Mouse (Mus musculus) heart, adult 2 months (tissue): ENCODE measurements around the gene 2010109A12Rik. TPM values are rescaled to one million over a fixed set of nuclear protein-coding genes. Genes with fewer than 3 reads are reported as not detected.

Experiments used
- DNase-seq, 2 experiments: peaks; one replicate each; pipeline ENCODE4 v3.0.0; 2021
- H3K27ac ChIP-seq: fragments of 200-600 bp; 2 replicates; pipeline ENCODE4 v1.8.1; 2022
- H3K27me3 ChIP-seq: fragments of 200-500 bp; 2 replicates; pipeline ENCODE4 v1.6.1; 2012; ENCODE audit warnings: mild to moderate bottlenecking, low read length, inconsistent platforms, mixed read lengths; ENCODE audit not compliant: control insufficient read depth, insufficient read depth
- H3K36me3 ChIP-seq: fragments of 200-500 bp; 2 replicates; pipeline ENCODE4 v1.6.1; 2012; ENCODE audit warnings: low read length, inconsistent platforms; ENCODE audit not compliant: control insufficient read depth, insufficient read depth
- H3K4me1 ChIP-seq: fragments of 200-500 bp; 2 replicates; pipeline ENCODE4 v1.6.1; 2011; ENCODE audit warnings: low read length; ENCODE audit not compliant: control insufficient read depth, insufficient read depth
- H3K4me3 ChIP-seq: fragments of 200-600 bp; 2 replicates; pipeline ENCODE4 v1.8.1; 2022
- H3K79me2 ChIP-seq: fragments of 200-500 bp; replicated peaks from 2 replicates; pipeline ENCODE4 v1.6.1; 2012; ENCODE audit warnings: mild to moderate bottlenecking, inconsistent platforms, low read length, moderate library complexity, mixed read lengths; ENCODE audit not compliant: control insufficient read depth, insufficient read depth
- H3K9ac ChIP-seq: fragments of 200-500 bp; 2 replicates; pipeline ENCODE4 v1.6.1; 2012; ENCODE audit warnings: low read depth, mild to moderate bottlenecking, control low read depth, inconsistent platforms, low read length, mixed read lengths
- CTCF ChIP-seq: fragments of 200-600 bp; IDR thresholded peaks from 2 replicates; pipeline ENCODE4 v1.8.1; 2022; ENCODE audit warnings: antibody characterized with exemption, mild to moderate bottlenecking, moderate library complexity
- EP300 ChIP-seq: fragments of 200-500 bp; IDR thresholded peaks from 2 replicates; pipeline ENCODE4 v1.6.1; 2011; ENCODE audit warnings: low read depth, low read length, control low read depth; ENCODE audit not compliant: insufficient read depth
- POLR2A ChIP-seq: fragments of 200-500 bp; IDR thresholded peaks from 2 replicates; pipeline ENCODE4 v1.6.1; 2011; ENCODE audit warnings: mild to moderate bottlenecking, low read depth, low read length, control low read depth; ENCODE audit not compliant: insufficient read depth
- WGBS: fragments of 180-500 bp; shearing (Covaris S2); methylation state at CpG from one replicate; pipeline ENCODE4 v1.1.7; 2018; 5-methylcytosine and 5-hydroxymethylcytosine counted together
- intact Hi-C: fragments of 180-260 bp; cut with DNase I; formaldehyde crosslinking; loops from one replicate; pipeline ENCODE4 v1.15.1; 2025
- polyA plus RNA-seq: library from polyadenylated mRNA; depleted of rRNA; stranded (reverse); fragments of >200 nt; gene quantifications from 2 replicates; pipeline ENCODE4 v1.2.3, GENCODE M21; 2012
- total RNA-seq, 2 experiments: library from RNA; stranded (reverse); gene quantifications; 2 replicates each; pipeline ENCODE4 v1.2.3; 2021

The 2010109A12Rik gene
- total and polyA plus RNA-seq, 3 experiments = 0.57 to 0.59 TPM; not detected in 1

DNA sequence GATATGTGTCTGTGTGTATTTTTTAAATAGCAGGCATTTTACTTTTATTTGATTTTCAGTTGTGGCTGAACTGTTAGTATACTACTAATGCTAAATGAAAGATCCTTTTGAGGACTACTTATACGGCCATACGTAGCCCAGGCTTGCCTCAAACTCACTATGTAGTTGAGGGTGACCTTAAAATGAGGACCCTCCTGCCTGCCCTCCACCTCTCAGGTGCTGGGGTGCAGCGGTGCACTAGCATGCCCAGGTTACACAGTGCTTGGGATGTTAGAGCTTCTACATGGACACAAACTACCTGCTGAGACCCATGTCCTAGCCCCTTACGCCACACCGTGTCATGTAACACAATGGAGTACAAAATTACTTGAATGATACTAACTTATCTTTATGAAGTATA lies 15.9 kb upstream of the 2010109A12Rik start:
- no peaks in the 10 kb centered on the region for H3K27me3 ChIP-seq
- H3K4me3 ChIP-seq = no peak overlapping the region
- no peak overlapping the region for H3K9ac ChIP-seq
- 94% methylated on average over 5 of the region's 5 CpGs for WGBS
- intact Hi-C loops = no loop called here
- no peak for DNase-seq
- H3K36me3 ChIP-seq = peaks cover 16% of the 10 kb centered on the region
- no peaks in the 10 kb centered on the region; the same call in 1 of the 2 replicates for H3K79me2 ChIP-seq
- no peak overlapping the region for H3K27ac ChIP-seq
- no peak for TF ChIP-seq POLR2A
- TF ChIP-seq EP300 = no peak
- no peak for TF ChIP-seq CTCF
- no peaks in the 10 kb centered on the region; the same call in 1 of the 2 replicates for H3K4me1 ChIP-seq

DNA sequence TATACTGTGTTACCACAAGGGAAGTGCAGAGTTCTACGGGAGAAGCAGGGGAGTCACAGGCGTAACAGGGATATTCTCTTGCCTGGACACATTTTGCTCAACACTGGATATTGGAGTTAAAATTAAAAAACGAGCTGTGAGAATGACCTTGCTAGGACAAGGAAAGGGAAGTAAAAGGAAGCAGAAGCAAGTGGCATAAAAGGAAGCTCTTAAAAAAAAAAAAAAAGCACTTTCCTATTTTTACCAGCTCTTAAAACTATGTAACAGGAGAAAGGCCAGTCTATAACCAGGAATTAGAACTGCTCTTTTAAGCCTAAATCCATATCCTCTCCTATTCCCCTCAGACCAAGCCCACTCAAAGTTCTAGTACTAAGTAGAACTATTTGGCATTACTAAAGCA lies 8.1 kb upstream of the 2010109A12Rik start:
- WGBS = 48% methylated on average over 3 of the region's 3 CpGs
- H3K4me3 ChIP-seq = no peak overlapping the region
- no peaks in the 10 kb centered on the region; the same call in 1 of the 2 replicates for H3K79me2 ChIP-seq
- H3K4me1 ChIP-seq = peaks cover 5% of the 10 kb centered on the region
- intact Hi-C loops = no loop called here
- no peak for TF ChIP-seq POLR2A
- no peak for TF ChIP-seq EP300
- TF ChIP-seq CTCF = no peak
- no peaks in the 10 kb centered on the region for H3K27me3 ChIP-seq
- no peak overlapping the region for H3K9ac ChIP-seq
- peaks cover 27% of the 10 kb centered on the region for H3K36me3 ChIP-seq
- DNase-seq = no peak
- no peak overlapping the region for H3K27ac ChIP-seq

DNA sequence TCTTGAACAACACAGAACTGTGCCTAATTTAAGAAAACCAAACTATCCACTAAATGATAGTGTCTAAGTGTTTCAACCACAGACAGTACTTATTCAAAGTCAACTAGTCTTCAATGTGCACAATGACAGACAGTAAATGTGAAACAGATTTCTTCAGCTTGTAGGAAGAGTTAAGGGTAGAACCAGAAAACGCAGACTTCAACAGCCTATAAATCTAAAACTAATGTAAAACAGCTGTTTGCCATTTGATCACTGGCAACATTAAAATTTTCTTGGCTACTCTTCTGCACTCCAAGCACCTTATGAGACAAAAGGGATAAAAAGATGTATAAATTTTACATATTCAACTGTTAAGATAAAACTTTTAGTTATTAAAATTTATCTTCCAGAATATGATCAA lies 5.1 kb upstream of the 2010109A12Rik start:
- no peak overlapping the region for H3K27ac ChIP-seq
- H3K9ac ChIP-seq = no peak overlapping the region
- peaks cover 32% of the 10 kb centered on the region for H3K36me3 ChIP-seq
- intact Hi-C loops = no loop called here
- TF ChIP-seq POLR2A (no peak), EP300 (no peak), CTCF (no peak)
- no peaks in the 10 kb centered on the region for H3K27me3 ChIP-seq
- H3K4me1 ChIP-seq = peaks cover 6% of the 10 kb centered on the region
- no peaks in the 10 kb centered on the region; the same call in none of the 2 replicates for H3K79me2 ChIP-seq
- 75% methylated on average over 1 of the region's 1 CpGs for WGBS
- H3K4me3 ChIP-seq = no peak overlapping the region
- no peak for DNase-seq

DNA sequence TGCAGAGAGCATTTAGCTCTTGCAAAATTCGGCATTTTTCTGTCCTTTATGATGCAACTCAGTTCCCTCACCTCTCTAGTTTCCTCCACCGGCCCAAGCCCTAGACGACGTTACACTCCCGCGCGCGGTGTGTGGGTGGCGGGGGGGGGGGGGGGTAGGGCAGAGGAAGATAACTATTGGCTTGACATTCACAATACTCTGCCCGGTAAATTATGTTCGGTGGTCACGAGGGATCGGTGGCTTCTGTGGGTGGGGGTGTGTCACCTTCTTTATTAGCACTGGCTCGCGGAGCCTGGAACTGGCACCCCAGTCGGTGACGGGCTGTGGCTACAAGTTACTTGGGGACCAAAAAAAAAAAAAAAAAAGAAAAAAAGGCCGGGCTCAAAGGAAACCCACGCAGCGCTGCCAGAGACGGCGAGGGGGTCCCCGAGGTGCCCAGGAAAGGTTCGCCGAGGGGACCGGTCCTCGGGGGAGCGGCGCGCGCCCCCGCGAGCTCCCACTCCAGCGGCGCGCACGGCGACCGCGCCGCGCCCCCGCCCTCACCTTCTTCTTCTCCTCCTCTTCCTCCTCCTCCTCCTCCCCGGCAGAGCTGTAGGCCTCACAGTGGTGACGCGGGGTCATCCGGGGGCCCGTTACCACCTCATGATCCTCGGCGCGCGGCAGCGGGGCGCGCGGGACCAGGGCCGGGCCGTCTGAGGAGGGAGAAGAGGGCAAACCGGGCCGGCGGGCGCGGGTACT lies 778 bp upstream of the 2010109A12Rik start:
- H3K9ac ChIP-seq = peak overlapping the region; percentile 99
- H3K27ac ChIP-seq = peak overlapping the region; percentile 100
- intact Hi-C loops = loop anchor here (1.0 kb wide), 1 partner anchor 62 kb away; the partner anchor contains the start of gene Ccng2
- peak overlapping the region; percentile 77 for H3K4me3 ChIP-seq
- under 1% methylated on average over 58 of the region's 63 CpGs for WGBS
- H3K79me2 ChIP-seq = no peaks in the 10 kb centered on the region; the same call in none of the 2 replicates
- TF ChIP-seq EP300 = no peak
- no peak for TF ChIP-seq POLR2A
- peaks cover 15% of the 10 kb centered on the region for H3K36me3 ChIP-seq
- peak in 1 of 2 experiments; percentile 78 for DNase-seq
- H3K27me3 ChIP-seq = no peaks in the 10 kb centered on the region
- peaks cover 2% of the 10 kb centered on the region for H3K4me1 ChIP-seq

DNA sequence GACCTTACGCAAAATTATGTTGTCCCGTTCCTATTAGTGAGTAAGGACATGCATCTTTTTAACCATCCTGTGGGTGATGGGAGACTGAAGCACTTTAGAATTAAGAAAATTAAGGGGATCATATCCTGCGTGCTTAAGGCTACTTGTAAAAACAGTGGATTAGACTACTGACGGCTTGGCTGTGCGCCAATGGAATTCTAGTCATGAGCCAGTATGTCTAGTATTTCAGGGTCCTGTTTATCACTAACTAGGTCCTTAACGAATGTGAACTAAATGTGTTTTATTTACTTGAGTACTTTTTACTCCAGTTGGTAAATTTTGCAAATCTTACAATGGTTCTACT lies 659 bp downstream of the 2010109A12Rik start:
- Histone ChIP-seq H3K27ac (peak overlapping the region; percentile 100), H3K36me3 (peaks cover 9% of the 10 kb centered on the region), H3K27me3 (no peaks in the 10 kb centered on the region), H3K79me2 (no peaks in the 10 kb centered on the region; the same call in none of the 2 replicates), H3K9ac (peak overlapping the region; percentile 65; the same call in 1 of the 2 replicates), H3K4me1 (peaks cover 2% of the 10 kb centered on the region), H3K4me3 (peak overlapping the region; percentile 77)
- DNase-seq = no peak
- 3% methylated on average over 6 of the region's 6 CpGs for WGBS
- intact Hi-C loops = no loop called here
- TF ChIP-seq CTCF (no peak), EP300 (no peak), POLR2A (no peak)

DNA sequence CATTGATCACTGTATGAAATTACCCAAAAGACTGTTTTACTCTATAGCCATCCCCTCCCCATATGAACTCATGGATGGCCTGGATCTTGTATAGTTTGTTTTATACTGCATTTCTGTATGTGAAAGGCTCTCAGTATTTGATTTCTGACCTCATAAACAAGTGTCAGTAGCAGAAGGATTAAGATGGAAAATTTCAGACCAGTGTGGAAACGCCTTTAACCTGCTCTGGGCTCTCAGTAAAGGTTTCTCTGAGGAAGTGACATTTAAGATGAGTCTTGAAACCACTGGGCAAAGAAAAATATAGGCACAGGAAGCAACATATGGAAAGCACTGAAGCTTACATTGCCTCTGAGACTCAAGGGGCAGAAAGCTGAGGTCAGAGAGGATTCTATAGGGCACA lies 1.2 kb downstream of the 2010109A12Rik start:
- Histone ChIP-seq H3K9ac (no peak overlapping the region), H3K79me2 (no peaks in the 10 kb centered on the region; the same call in none of the 2 replicates), H3K4me1 (peaks cover 2% of the 10 kb centered on the region), H3K27me3 (no peaks in the 10 kb centered on the region), H3K4me3 (no peak overlapping the region), H3K27ac (peak overlapping the region; percentile 100; the same call in 1 of the 2 replicates), H3K36me3 (peaks cover 8% of the 10 kb centered on the region)
- WGBS = 89% methylated on average over 1 of the region's 1 CpGs
- intact Hi-C loops = no loop called here
- no peak for TF ChIP-seq CTCF
- no peak for TF ChIP-seq EP300
- TF ChIP-seq POLR2A = no peak
- DNase-seq = no peak
